Mouse (Mus musculus) testis, adult 2 months (tissue): ENCODE results near the gene Gm17606.

Source experiments
- CTCF ChIP-seq: fragments of 200-500 bp; IDR thresholded peaks from 2 replicates; pipeline ENCODE4 v1.5.1; 2012; ENCODE audit warnings: low read depth, mild to moderate bottlenecking, inconsistent platforms, low read length, moderate library complexity; ENCODE audit not compliant: control insufficient read depth, insufficient read depth, insufficient replicate concordance
- POLR2A ChIP-seq: fragments of 200-500 bp; IDR thresholded peaks from 2 replicates; pipeline ENCODE4 v1.6.1; 2012; ENCODE audit warnings: low read depth, mild to moderate bottlenecking, inconsistent platforms, low read length, moderate library complexity; ENCODE audit not compliant: control insufficient read depth

- TF ChIP-seq CTCF (no peak), POLR2A (no peak)
Observed at GRCm38 (mm10) chr14:54678657-54679304, 38.0 kb downstream of the Gm17606 start.
